Mouse (Mus musculus) ovary, postnatal 10 days (tissue): ENCODE measurements around the gene Smim6.

Source experiments
- DNase-seq: peaks from one replicate; pipeline ENCODE4 v3.0.0; 2022; ENCODE audit warnings: low spot score

Smim6 gene

DNA sequence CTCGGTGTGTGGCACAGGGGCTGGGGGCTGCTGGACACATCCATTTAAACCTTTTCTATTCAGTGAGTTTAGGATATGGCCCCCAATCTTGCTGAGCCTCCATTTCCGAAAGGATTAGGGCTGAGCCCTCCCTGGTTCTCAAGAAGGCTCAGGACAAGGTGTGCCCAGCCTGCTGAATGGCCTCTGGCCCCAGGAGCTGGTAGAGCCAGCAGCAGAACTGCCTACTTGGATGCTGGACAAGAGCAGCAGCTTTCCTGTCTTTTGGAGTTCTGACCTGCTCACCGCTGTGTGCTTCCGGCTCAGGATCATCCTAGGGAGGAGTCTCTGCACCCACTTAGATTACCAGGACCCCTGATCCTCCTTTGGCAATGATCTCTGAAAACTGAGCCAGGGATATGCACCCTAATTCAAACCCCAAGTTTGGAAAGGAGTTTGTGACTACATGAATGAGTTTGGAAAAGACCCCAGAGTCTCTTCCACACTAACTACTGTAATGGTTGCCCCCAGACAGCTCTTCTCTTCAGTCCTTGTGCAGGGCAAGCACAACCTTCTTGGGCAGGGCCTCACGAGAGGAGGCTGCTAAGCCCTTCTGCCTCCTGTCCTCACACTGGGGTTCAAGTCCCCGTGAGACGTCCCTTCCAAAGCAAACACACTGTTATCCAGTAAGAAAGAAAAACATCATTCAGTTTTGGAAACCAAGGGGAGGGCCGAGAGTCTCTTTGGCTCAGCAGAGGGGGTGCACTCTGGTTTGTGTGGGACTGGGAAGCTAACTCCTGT is 11.1 kb upstream of the Smim6 start:
- DNase-seq = no peak

DNA sequence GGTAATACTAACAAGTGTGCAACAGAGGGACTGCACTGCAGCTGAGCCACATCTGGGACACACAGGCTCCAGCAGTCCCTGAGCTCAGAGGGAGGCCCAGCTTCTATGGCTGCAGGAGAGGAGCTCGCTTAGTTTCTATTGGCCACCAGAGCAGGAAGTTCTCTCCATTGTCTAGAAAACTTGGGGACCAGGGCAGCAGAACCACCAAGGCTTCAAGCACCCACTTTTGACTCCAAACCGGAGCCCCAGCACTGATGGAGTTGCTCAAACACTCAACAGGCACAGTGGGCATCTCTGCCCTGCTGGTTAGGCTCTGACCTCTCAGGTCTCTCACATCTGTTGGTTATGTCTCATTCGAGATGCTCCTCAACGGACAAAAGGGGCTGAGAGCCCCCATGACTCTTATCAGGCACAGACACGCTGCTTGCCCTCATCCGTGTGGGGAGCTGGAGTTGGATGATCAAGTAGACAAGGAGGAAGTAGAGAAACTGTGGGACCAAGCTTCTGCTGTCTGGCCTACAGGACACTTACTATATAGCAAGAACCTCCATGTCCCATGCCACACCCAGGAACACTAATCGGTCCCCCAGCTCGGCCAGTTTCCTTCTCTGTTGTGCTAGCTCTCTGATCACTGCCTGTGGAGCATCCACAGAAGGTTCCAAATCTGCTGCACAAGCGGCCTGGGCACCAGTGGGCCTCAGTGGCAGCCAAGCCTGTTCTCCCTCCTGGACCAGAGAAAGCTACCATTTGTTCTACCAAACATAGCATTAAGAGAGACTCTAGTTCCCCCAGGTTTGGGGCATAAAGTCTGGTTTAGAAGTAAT is 10.3 kb upstream of the Smim6 start:
- DNase-seq = no peak

DNA sequence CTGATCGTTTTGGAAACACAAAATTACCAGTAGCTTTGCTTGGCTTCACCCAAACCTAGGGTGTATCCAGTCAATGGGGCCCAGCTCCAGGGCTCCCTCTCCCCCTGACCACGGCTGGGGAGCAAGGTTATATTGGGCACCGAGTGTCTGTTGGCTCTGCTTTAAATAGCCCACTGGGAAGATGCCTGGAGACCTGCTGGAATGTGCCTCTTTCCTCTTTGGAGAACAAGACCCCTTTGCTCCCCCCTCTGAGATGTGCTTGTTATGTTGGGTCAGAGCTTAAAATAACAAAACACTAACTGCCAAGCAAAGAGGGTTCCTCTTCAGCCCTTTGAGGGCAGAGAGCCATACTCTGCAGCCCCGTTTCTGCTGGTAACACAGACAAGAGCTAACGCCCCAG is 9.6 kb upstream of the Smim6 start:
- no peak for DNase-seq

DNA sequence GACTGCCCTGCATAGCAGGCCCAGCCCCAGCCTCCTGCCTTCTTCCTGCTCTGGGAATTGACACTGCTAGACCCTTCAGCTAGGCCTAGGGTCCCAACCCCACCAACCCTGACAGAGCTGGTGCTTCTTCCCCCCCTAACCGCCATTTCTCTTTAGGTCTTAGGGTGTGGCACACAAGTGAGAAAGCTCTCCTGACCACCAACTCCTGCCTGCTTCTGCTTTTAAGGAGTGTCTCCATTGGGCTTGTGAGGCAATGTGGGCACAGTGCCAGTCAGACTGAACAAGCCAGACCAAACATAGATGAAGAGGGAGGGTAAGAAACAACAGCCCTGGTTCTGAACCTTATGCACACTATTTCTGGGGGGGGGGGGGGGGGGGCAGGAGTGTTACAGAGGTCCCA is 9.0 kb upstream of the Smim6 start:
- no peak for DNase-seq

DNA sequence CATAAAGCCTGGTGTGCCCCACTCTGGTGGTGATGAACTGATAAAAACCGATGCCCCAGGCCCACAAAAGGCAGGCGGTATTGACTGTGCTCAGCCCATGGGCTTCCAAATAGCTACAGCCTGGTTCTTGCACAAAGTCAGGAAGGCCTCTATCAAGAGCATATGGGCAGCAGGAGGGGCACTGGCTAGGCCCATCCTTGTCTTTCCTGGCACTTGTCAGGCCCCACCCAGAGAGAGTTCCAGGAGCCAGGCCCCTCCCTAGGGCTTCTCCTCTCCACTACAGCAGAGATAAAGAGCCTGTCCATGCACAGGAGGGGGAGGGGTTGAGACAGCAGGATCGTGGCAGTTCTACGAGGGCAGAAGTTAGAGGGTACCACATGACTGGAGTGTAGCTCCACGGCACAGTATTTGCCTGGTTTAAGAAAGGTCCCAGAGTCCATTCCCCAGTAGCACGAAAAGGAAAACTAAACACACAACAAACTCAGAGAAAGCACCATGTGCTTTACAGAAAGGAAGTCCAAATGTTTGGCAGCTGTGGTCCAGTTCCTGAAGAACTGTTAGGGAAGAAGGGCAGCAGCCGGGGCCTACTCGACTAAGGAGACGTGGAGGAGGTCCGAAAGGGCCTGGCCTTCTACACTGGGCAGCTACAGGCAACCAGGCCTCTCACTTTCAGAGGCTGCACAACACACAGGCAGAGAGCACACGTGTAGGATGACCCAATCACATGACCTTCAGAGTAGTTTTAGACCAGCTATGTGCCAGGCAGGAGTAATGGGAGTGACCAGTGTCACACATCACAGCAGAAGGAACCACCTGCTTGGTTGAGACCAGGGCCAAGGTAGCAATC is 8.2 kb upstream of the Smim6 start:
- DNase-seq = no peak

DNA sequence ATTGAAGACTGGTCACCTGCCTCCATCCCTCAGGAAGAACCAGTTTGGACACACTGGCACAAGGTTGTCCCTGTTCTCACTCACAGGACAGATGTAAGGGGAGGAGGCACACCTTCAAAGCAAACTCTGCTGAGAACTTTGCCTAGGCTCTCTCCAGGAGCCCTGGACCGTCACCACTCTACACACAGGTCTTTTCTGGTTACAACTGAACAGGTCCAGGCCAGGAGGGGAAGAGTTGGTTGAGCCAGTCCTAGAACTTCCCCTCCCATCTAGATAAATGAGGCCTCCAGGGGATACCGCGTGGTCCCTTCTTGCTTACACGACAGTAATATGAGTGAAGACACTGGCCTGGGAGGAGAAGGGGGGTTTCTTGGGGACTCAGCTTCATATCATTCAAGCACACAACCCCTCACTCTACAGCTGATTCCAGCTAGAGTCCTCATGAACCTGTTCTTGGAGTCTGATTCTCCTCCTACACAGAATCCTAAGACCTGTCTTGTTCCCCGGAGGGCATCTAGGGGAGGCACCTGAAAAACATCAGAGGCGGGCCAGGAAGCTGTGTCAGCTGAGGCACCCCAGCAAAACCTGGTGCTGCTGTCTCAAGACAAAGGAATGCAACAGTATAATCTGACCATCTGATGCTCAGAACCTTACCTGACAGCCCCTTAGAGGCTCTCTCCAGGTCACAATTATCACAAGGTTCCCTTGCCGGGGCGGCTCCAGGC is 7.4 kb upstream of the Smim6 start:
- DNase-seq = no peak

DNA sequence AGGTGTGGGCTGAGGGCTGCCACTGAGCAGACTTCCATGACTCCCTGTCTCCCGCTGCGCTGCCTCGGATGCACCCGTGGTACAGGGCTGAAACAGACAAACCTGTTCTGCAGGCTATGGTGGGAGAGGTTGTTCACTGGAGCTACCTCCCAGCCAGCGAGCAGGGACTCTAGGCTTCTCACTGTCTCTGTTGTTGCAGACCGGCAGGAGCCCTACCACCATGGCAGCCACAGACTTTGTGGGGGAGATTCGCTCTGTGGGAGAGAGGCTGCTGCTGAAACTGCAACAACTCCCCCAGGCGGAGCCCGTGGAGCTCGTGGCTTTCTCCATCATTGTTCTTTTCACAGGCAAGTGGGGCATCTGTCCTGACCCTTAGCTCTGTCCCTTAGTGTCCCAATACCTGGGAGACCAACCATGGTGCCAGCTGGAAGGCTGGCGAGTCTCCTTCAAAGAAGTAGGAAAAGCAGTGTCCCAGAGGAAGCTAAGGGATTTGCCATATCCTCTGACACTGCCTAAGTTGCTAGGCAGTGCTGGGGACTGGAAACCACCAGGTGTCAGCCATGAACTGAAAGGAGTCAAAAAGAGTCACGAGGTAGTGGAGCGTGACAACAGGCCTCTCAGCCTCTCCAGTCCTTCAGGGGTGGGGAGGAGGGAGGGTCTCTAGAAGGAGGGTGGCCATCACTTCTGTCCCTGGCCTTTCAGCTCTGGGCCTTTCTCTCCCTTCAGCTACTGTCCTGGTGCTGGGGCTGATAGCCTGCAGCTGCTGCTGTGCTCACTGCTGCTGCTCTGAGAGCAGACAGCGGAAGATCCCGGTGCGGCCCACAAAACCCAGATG is 6.6 kb upstream of the Smim6 start:
- DNase-seq = no peak

DNA sequence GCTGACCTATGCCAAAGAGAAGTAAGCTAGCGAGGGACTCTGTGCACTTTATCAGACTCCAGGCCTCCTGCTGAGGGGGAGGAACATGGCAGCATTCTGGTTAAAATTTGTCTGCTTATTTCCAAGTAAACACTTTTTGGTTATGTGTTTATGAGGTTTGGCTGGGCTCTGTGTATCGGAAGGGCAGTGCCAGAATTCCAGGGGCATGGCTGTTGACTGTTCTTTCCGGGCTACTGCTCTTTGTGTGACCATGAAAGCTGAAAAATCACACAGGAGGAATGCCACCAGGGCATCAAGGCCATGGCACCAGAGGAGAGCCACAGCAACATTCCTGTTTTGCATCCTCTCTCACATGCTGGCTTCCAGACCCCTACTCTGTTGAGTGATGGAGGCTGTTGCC is 5.7 kb upstream of the Smim6 start:
- no peak for DNase-seq

DNA sequence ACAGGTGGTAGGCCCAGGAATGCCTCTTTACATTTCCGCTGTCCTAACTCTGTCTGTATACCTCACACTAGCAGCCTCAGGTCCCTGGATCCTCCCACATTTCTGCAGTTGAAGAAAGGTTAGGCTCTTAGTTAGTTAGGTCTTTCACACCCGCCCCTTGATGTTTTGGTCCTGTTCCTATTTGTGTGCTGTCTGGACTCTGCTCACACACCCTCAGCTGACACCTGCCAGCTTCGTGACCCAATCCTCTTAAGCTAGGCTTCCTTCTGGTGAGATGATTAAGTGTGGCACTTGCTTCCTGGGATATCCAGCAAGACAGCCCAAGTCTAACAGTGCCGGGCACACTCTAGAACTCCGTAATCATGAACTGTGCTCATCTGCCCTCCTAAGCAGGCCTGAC is 5.3 kb upstream of the Smim6 start:
- no peak for DNase-seq

DNA sequence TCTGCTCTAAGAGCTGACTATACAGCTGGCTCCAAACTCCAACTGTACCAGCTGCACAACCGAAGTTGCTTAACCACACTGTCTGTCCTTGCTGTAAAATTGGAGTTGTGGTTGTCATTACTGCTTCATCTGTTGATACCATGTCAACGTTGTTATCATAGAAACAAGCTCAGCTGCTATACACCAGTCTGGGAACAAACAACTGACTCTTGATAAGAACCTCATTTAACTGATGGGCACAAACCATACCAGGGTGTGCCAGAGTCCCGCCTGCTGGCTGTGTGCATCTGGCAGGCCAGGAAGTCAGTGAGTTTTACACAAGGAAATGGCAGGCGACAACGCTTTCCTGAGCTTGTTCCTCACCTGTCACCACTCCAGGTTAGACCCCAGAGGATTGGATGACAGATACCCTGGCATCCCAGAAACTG is 669 bp upstream of the Smim6 start:
- DNase-seq = no peak

DNA sequence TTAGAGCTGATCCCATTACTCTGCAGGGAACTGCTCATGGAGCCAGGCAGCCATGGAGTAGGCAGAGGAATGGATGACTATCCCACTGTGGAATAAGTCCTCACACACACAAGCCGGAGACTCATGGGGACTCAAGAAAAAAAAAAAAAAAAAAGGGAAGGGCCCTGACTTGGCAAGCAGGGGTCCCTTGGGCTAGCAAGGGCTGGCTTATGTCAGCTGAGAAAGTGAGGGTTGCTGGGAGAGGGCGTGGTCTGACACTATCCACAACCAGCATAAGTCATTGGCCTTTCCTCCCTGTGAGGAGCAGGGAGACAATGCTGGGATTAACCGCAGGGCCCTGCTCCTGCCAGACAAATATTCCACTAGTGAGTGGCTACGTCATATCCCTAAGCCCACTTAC is 4.8 kb downstream of the Smim6 start:
- no peak for DNase-seq

DNA sequence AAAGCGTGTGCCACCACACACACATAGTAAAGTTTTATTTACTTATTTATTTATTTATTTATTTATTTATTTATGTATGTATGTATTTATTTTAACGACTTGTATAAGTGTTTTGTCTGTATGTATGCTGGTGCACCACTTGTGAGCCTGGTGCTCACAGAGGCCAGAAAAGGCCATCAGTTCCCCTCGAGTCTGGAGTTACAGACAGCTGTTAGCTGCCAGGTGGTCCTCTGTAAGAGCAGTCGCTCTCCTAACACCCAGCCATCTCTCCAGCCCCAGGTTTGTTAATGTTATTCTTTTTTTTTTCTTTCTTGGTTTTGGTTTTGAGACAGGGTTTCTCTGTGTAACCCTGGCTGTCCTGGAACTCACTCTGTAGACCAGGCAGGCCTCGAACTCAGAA is 6.8 kb downstream of the Smim6 start:
- DNase-seq = no peak

DNA sequence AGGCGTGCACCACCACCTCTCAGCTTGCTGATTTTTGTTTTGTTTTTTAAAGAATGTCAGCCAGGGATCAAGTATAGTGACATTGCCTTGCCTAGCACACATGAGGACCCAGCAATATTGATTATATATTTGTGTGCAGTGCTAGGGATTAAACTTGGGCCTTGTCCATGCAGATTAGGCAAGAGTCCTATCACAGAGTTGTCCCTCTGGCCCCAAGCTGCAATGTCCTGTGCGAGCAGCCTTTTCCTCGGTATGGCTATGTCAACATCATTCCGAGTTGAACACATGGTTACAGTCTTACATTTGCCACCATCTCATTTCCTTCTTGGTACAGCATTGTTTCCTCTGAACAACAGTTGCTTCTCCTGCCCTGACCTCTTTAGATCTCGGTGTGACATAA is 7.3 kb downstream of the Smim6 start:
- DNase-seq = no peak

DNA sequence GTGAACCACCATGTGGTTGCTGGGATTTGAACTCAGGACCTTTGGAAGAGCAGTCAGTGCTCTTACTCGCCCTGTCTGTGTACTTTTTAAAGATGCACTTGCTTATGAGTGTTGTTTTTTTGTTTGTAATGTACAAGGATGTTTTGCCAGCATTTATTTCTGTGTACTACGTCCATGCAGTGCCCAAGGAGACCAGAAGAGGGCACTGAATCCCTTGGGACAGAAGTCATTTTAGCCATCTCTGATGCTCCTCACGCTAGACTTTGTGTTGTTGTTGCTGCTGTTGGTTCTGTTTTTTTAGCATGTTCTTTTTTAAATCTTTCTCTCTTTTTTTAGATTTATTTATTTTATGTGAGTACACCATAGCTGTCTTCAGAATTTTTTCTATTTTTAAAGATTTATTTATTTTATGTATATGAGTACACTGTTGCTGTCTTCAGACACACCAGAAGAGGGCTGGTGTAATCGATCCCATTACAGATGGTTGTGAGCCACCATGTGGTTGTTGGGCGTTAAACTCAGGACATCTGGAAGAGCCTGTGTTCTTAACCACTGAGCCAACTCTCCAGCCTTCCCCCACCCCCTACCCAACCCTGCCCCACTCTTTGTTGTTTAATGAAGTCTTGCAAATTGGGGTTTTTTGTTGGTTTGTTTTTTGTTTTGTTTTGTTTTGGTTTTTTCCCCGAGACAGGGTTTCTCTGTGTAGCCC is 8.4 kb downstream of the Smim6 start:
- no peak for DNase-seq

DNA sequence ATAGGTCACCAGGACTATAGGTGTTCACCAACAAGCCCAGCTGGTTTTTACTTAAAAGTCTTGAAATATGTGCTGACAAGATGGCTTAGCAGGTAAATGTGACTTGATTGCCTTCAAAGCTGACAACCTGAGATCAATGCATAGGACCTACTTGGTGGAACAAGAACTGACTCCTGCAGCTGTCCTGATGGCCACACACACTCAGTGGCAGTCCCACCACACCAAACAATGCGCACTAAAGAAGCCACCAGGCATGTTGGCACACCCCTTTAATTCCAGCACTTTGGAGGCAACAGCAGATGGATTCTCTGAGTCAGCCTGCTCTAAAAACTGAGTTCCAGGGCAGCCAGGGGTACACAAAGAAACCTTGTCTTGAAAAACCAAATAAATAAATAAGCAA is 10.2 kb downstream of the Smim6 start:
- DNase-seq = no peak

DNA sequence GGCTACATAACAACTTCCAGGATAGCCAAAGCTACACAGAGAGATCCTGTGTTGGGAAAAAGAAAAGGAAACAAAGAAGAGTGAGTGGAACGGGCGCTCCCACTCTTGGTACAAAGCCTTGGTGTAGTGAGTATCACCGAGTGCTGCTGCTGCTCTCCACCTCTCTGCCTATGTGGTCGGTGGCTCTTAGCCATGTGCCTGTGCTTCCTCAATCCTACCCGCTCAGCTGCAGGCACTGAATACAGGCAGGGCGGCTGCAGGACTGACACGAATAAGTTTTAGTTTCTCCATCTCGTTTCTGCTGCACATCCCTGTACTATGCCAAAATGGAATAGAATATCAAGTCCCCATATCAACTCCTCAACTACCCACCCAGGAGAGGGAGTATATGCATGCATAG is 17.2 kb downstream of the Smim6 start:
- no peak for DNase-seq

DNA sequence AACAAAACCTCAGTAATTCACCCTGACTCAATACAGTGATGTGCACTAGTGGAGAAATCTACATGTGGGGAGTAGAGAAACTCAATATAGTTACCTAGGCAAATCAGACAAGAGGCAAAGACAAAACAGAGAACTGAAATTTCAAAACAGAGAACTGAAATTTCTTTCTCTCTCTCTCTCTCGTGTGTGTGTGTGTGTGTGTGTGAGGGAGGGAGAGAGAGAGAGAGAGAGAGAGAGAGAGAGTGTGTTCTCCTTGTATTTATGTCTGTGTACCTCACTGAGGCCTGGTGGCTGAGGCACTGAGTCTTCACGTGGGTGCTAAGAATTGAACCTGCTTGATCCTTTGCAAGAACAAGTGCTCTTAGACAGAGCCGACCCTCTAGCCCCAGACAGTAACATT is 18.0 kb downstream of the Smim6 start:
- no peak for DNase-seq

DNA sequence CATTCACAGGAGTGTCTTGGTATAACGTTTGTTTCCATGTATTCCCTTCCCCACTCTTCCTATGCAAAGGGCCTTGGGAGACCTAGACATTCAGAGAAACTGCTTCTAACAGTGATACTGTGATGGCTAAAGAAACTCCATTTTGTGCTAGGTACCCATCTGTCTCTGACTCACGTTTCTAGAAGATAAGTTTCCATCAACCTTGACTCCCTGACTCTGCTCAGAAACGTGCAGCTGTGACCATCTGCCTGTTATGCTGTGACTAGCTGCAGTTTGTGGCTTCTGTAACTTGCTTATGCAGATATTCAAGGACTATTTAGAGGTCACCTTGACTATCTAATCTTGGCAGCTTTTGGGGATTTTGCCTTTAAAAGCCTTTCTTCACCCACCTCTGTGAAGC is 19.4 kb downstream of the Smim6 start:
- no peak for DNase-seq

DNA sequence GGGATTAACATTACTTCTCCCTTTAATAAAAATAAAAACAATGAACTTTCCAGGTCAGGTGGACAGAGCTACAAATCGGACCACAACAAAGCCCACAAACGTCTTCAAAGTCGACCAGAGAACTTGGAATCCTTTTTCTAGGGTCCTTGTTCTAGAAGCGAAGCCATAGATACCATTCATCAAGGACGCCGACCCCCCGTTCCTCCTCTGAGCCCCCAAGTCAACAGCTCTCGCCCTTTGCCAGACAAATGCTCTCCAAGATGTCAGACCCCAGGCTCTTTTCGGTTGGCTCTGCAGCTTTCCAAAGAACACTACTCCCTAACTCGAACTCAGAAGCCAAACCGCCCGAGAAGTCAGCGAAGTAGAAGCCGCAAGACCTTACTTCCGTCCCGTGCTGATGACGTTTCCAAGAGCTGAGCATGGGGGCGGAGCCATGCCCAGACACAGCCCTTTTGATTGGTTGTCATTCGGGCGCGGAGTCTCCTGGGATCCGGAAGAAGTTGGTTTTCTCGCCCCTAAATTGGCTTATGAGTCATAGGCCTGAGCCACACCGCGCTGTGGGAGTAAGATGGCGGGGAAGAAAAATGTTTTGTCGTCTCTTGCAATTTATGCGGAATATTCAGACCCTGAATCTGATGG is 21.4 kb downstream of the Smim6 start, which contains the start of the genes Sap30bp and Recql5:
Gene Sap30bp, plus strand, starts transcription at position 175 of the 639 bp plus-strand sequence.
Gene Recql5, minus strand, starts transcription at position 370 of the 639 bp plus-strand sequence.
- peak; percentile 89 for DNase-seq

DNA sequence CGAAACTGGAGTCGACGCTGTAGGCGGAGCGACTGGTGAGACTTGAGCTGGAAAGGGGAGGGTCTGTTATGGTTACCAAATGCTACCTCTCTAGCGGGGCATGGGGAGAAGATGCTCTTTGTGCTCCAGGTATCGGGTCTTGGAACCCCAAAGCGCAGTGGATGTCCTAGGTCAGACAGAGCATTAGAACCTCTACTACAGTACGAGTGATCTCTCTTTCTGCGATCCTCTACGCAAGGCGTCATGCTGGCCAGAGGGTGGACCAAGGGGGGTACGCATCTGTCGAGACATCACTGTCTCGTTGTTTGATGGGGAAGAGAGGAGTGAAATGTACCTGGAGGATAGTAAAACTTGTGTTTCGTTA is 21.9 kb downstream of the Smim6 start:
- DNase-seq = no peak
